In genomic region chr19:5638416-5639005, GRCm38 (mm10) we compare ENCODE assay signal across 8 mouse cellular contexts. TPM values are rescaled to one million over a fixed set of nuclear protein-coding genes. Genes with fewer than 3 reads are reported as not detected.
DNase-seq lines count a peak whose midpoint lies in the region; ATAC-seq and TF ChIP-seq lines count a peak whose summit lies in the region.

No protein-coding gene starts in this region.

- no peak for DNase-seq in left cerebral cortex, adult 2 months (ENCODE audit: extremely low spot score in 1 of 2, low spot score in 2 of 2)
- no peak for DNase-seq in left cerebral cortex, adult 9 months (ENCODE audit: low spot score in 2 of 2)
- no peak for DNase-seq in gastrocnemius, adult 8-10 months (ENCODE audit: low spot score in 2 of 2)
- DNase-seq in frontal cortex, adult 2 months (ENCODE audit: extremely low spot score in 1 of 2, low spot score in 1 of 2) = no peak
- DNase-seq in embryo, embryonic 10 days (ENCODE audit: low spot score) = no peak

- H3K4me1 ChIP-seq in embryonic facial prominence, embryonic 13.5 days = peaks cover 18% of the 10 kb centered on the region
- H3K4me1 ChIP-seq in intestine, embryonic 15.5 days (replicated peaks) = peaks cover 19% of the 10 kb centered on the region
- H3K4me1 ChIP-seq in neural tube, embryonic 12.5 days = peaks cover 15% of the 10 kb centered on the region

- WGBS in embryonic facial prominence, embryonic 13.5 days = 90% methylated on average over 18 of the region's 18 CpGs
- WGBS in intestine, embryonic 15.5 days = 86% methylated on average over 18 of the region's 18 CpGs
- 91% methylated on average over 18 of the region's 18 CpGs for WGBS in neural tube, embryonic 12.5 days

- peak overlapping the region; percentile 92 for H3K9ac ChIP-seq in embryonic facial prominence, embryonic 13.5 days
- peak overlapping the region; percentile 90 for H3K9ac ChIP-seq in intestine, embryonic 15.5 days
- peak overlapping the region; percentile 75 for H3K9ac ChIP-seq in neural tube, embryonic 12.5 days

- peak overlapping the region; percentile 96 for H3K4me2 ChIP-seq in embryonic facial prominence, embryonic 13.5 days
- H3K4me2 ChIP-seq in intestine, embryonic 15.5 days (replicated peaks) = peak overlapping the region; percentile 91
- H3K4me2 ChIP-seq in neural tube, embryonic 12.5 days (replicated peaks) = peak overlapping the region; percentile 79

- no peaks in the 10 kb centered on the region for H3K9me3 ChIP-seq in embryonic facial prominence, embryonic 13.5 days
- H3K9me3 ChIP-seq in intestine, embryonic 15.5 days = no peaks in the 10 kb centered on the region
- no peaks in the 10 kb centered on the region for H3K9me3 ChIP-seq in neural tube, embryonic 12.5 days

- no peaks in the 10 kb centered on the region for H3K27me3 ChIP-seq in embryonic facial prominence, embryonic 13.5 days
- no peaks in the 10 kb centered on the region for H3K27me3 ChIP-seq in intestine, embryonic 15.5 days (replicated peaks)
- no peaks in the 10 kb centered on the region for H3K27me3 ChIP-seq in neural tube, embryonic 12.5 days (replicated peaks)

- H3K36me3 ChIP-seq in embryonic facial prominence, embryonic 13.5 days = peaks cover 50% of the 10 kb centered on the region
- H3K36me3 ChIP-seq in intestine, embryonic 15.5 days = peaks cover 36% of the 10 kb centered on the region
- peaks cover 42% of the 10 kb centered on the region for H3K36me3 ChIP-seq in neural tube, embryonic 12.5 days

- no peak for ATAC-seq in embryonic facial prominence, embryonic 13.5 days (ENCODE audit: insufficient number of reproducible peaks, insufficient read depth, low FRiP score, low TSS enrichment, low read depth)
- ATAC-seq in intestine, embryonic 15.5 days = no peak
- ATAC-seq in neural tube, embryonic 12.5 days (ENCODE audit: low FRiP score, low read depth) = no peak

- peak overlapping the region; percentile 99 for H3K4me3 ChIP-seq in left cerebral cortex, adult 2 months
- peak overlapping the region; percentile 77 for H3K4me3 ChIP-seq in embryonic facial prominence, embryonic 13.5 days
- H3K4me3 ChIP-seq in intestine, embryonic 15.5 days (replicated peaks) = peak overlapping the region; percentile 87
- H3K4me3 ChIP-seq in neural tube, embryonic 12.5 days = peak overlapping the region; percentile 84

- intact Hi-C loops in left cerebral cortex, adult 2 months (cut with DNase I) = no loop called here

- H3K27ac ChIP-seq in left cerebral cortex, adult 2 months = peak overlapping the region; percentile 99
- no peak overlapping the region; the same call in 1 of the 2 replicates for H3K27ac ChIP-seq in embryonic facial prominence, embryonic 13.5 days
- no peak overlapping the region for H3K27ac ChIP-seq in intestine, embryonic 15.5 days
- H3K27ac ChIP-seq in neural tube, embryonic 12.5 days = no peak overlapping the region

- no peak for TF ChIP-seq CTCF in left cerebral cortex, adult 2 months (IDR thresholded peaks at IDR 0.05)

RNA-seq across cellular contexts. Expression of gene Rela, which starts 1.2 kb away (rescaled TPM):
- 10 to 100 TPM; 23.4 to 25.4 TPM for total RNA-seq in left cerebral cortex, adult 2 months (2021)
- polyA plus RNA-seq in embryonic facial prominence, embryonic 13.5 days (2015; fragmentation: Nextera tagmentation; extraction: Ambion mirVana) = 47.4 and 53.0 TPM in 2 replicates
- polyA plus RNA-seq in intestine, embryonic 15.5 days (2015; fragmentation: Nextera tagmentation; extraction: Ambion mirVana) = 43.0 and 43.3 TPM in 2 replicates
- polyA plus RNA-seq in neural tube, embryonic 12.5 days (2016; fragmentation: Nextera tagmentation; extraction: Ambion mirVana) = 34.7 and 36.7 TPM in 2 replicates
- 10 to 100 TPM; 13.8 to 20.5 (median 15.0) TPM for total RNA-seq in gastrocnemius, adult 8-10 months (2022)
- polyA plus RNA-seq in frontal cortex, adult 2 months (2012; rRNA removed) = 32.6 and 33.4 TPM in 2 replicates

RNA-seq across cellular contexts. Expression of gene Sipa1, which starts 25.0 kb away (rescaled TPM):
- total RNA-seq in left cerebral cortex, adult 2 months (2021) = 10 to 100 TPM; 18.2 to 19.0 TPM
- 24.1 and 24.6 TPM in 2 replicates for polyA plus RNA-seq in embryonic facial prominence, embryonic 13.5 days (2015; fragmentation: Nextera tagmentation; extraction: Ambion mirVana)
- 21.5 and 23.8 TPM in 2 replicates for polyA plus RNA-seq in intestine, embryonic 15.5 days (2015; fragmentation: Nextera tagmentation; extraction: Ambion mirVana)
- polyA plus RNA-seq in neural tube, embryonic 12.5 days (2016; fragmentation: Nextera tagmentation; extraction: Ambion mirVana) = 24.8 and 25.7 TPM in 2 replicates
- 1 to 10 TPM; 2.1 to 6.9 (median 6.3) TPM for total RNA-seq in gastrocnemius, adult 8-10 months (2022)
- 18.0 and 24.0 TPM in 2 replicates for polyA plus RNA-seq in frontal cortex, adult 2 months (2012; rRNA removed)

RNA-seq across cellular contexts. Expression of gene Kat5, which starts 28.5 kb away (rescaled TPM):
- 10 to 100 TPM; 94.3 to 99.2 TPM for total RNA-seq in left cerebral cortex, adult 2 months (2021)
- polyA plus RNA-seq in embryonic facial prominence, embryonic 13.5 days (2015; fragmentation: Nextera tagmentation; extraction: Ambion mirVana) = 55.8 and 60.0 TPM in 2 replicates
- 44.1 and 47.3 TPM in 2 replicates for polyA plus RNA-seq in intestine, embryonic 15.5 days (2015; fragmentation: Nextera tagmentation; extraction: Ambion mirVana)
- 67.4 and 73.3 TPM in 2 replicates for polyA plus RNA-seq in neural tube, embryonic 12.5 days (2016; fragmentation: Nextera tagmentation; extraction: Ambion mirVana)
- 10 to 100 TPM; 17.2 to 23.9 (median 21.6) TPM for total RNA-seq in gastrocnemius, adult 8-10 months (2022)
- polyA plus RNA-seq in frontal cortex, adult 2 months (2012; rRNA removed) = 109 and 111 TPM in 2 replicates

RNA-seq across cellular contexts. Expression of gene Rnaseh2c, which starts 36.8 kb away (rescaled TPM):
- 10 to 100 TPM; 77.7 to 82.4 TPM for total RNA-seq in left cerebral cortex, adult 2 months (2021)
- polyA plus RNA-seq in embryonic facial prominence, embryonic 13.5 days (2015; fragmentation: Nextera tagmentation; extraction: Ambion mirVana) = 136 and 162 TPM in 2 replicates
- 128 and 149 TPM in 2 replicates for polyA plus RNA-seq in intestine, embryonic 15.5 days (2015; fragmentation: Nextera tagmentation; extraction: Ambion mirVana)
- 140 and 148 TPM in 2 replicates for polyA plus RNA-seq in neural tube, embryonic 12.5 days (2016; fragmentation: Nextera tagmentation; extraction: Ambion mirVana)
- total RNA-seq in gastrocnemius, adult 8-10 months (2022) = 10 to 100 TPM; 40.5 to 63.8 (median 50.9) TPM
- polyA plus RNA-seq in frontal cortex, adult 2 months (2012; rRNA removed) = 50.2 and 56.5 TPM in 2 replicates

RNA-seq across cellular contexts. Expression of gene Map3k11, which starts 50.0 kb away (rescaled TPM):
- 10 to 100 TPM; 16.2 to 17.0 TPM for total RNA-seq in left cerebral cortex, adult 2 months (2021)
- polyA plus RNA-seq in embryonic facial prominence, embryonic 13.5 days (2015; fragmentation: Nextera tagmentation; extraction: Ambion mirVana) = 19.2 and 20.5 TPM in 2 replicates
- 33.7 and 36.3 TPM in 2 replicates for polyA plus RNA-seq in intestine, embryonic 15.5 days (2015; fragmentation: Nextera tagmentation; extraction: Ambion mirVana)
- 22.4 and 28.9 TPM in 2 replicates for polyA plus RNA-seq in neural tube, embryonic 12.5 days (2016; fragmentation: Nextera tagmentation; extraction: Ambion mirVana)
- 1 to 10 TPM; 7.1 to 8.7 (median 8.1) TPM for total RNA-seq in gastrocnemius, adult 8-10 months (2022)
- polyA plus RNA-seq in frontal cortex, adult 2 months (2012; rRNA removed) = 18.9 and 20.4 TPM in 2 replicates
